Mouse (Mus musculus) G1E (cell line): ENCODE results near the gene Ebf1. TPM values are rescaled to one million over a fixed set of nuclear protein-coding genes. Genes with fewer than 3 reads are reported as not detected.

Source experiments
- ATAC-seq: 2 replicates; pipeline ENCODE4 v1.8.0; 2016; ENCODE audit warnings: mild to moderate bottlenecking; ENCODE audit not compliant: insufficient number of reproducible peaks, poor library complexity, low FRiP score, severe bottlenecking; ENCODE audit errors: extremely low read depth
- DNase-seq: peaks from one replicate; pipeline ENCODE4 v3.0.0; 2012; ENCODE audit warnings: low spot score
- H3K27me3 ChIP-seq: 2 replicates; pipeline ENCODE4 v1.6.1; 2012; ENCODE audit warnings: mild to moderate bottlenecking, low read length, inconsistent platforms; ENCODE audit not compliant: insufficient read depth
- H3K36me3 ChIP-seq: replicated peaks from 2 replicates; pipeline ENCODE3; 2012; ENCODE audit warnings: mild to moderate bottlenecking, inconsistent platforms
- H3K4me1 ChIP-seq: 2 replicates; pipeline ENCODE4 v1.6.1; 2012; ENCODE audit warnings: low read depth, low read length, inconsistent platforms, mixed read lengths; ENCODE audit not compliant: insufficient read depth
- H3K4me3 ChIP-seq: 2 replicates; pipeline ENCODE4 v1.5.1; 2012; ENCODE audit warnings: low read depth, mild to moderate bottlenecking, inconsistent platforms, low read length, moderate library complexity, mixed read lengths
- H3K9me3 ChIP-seq: replicated peaks from 2 replicates; pipeline ENCODE4 v1.6.1; 2012; ENCODE audit warnings: inconsistent platforms
- CTCF ChIP-seq: IDR thresholded peaks from 2 replicates; pipeline ENCODE4 v1.5.1; 2012; ENCODE audit warnings: low read depth, low read length, inconsistent platforms, mixed read lengths
- GATA1 ChIP-seq: IDR thresholded peaks from 2 replicates; pipeline ENCODE4 v1.6.1; 2012; ENCODE audit warnings: borderline replicate concordance, low read length, inconsistent platforms, mixed read lengths
- GATA2 ChIP-seq: IDR thresholded peaks from 2 replicates; pipeline ENCODE4 v1.6.1; 2012; ENCODE audit warnings: low read depth, low read length, inconsistent platforms, borderline replicate concordance
- POLR2AphosphoS5 ChIP-seq: IDR thresholded peaks from 2 replicates; pipeline ENCODE4 v1.6.1; 2012; ENCODE audit warnings: low read depth, low read length, inconsistent platforms; ENCODE audit not compliant: insufficient replicate concordance
- TAL1 ChIP-seq: conservative IDR thresholded peaks from 2 replicates; pipeline ENCODE4 v1.6.1; 2012; ENCODE audit warnings: low read depth, low read length, inconsistent platforms, mixed read lengths
- polyA plus RNA-seq: library from polyadenylated mRNA; stranded (reverse); fragments of >175 nt; gene quantifications from 2 replicates; pipeline ENCODE4 v1.2.3, GENCODE M21; 2012
- total RNA-seq, 2 experiments: library from RNA; stranded (forward) in 1 of 2; stranded (reverse) in 1 of 2; fragments of 200-1000 nt in 1 of 2; fragments of >200 nt in 1 of 2; fragmentation: Nextera tagmentation in 1 of 2; gene quantifications; 2 replicates each; pipeline ENCODE4 v1.2.3; 2014 to 2017

Ebf1 gene
- total and polyA plus RNA-seq, 3 experiments, result 0.05 TPM; not detected in 2

- no peak overlapping the region for H3K4me3 ChIP-seq
- no peaks in the 10 kb centered on the region for H3K9me3 ChIP-seq
- ATAC-seq (no peak), DNase-seq (no peak)
- H3K4me1 ChIP-seq, result no peaks in the 10 kb centered on the region
- H3K36me3 ChIP-seq, result no peaks in the 10 kb centered on the region
- H3K27me3 ChIP-seq, result 0 out of 2 replicates have a peak, but pooled peaks cover 3% of the 10 kb centered on the region
- no peak for TF ChIP-seq TAL1
- no peak for TF ChIP-seq POLR2AphosphoS5
- TF ChIP-seq CTCF, result no peak
- TF ChIP-seq GATA2, result no peak
- no peak for TF ChIP-seq GATA1
These were observed 49.6 kb downstream of the Ebf1 start for GRCm38 (mm10) chr11:44666741-44667140.

DNA sequence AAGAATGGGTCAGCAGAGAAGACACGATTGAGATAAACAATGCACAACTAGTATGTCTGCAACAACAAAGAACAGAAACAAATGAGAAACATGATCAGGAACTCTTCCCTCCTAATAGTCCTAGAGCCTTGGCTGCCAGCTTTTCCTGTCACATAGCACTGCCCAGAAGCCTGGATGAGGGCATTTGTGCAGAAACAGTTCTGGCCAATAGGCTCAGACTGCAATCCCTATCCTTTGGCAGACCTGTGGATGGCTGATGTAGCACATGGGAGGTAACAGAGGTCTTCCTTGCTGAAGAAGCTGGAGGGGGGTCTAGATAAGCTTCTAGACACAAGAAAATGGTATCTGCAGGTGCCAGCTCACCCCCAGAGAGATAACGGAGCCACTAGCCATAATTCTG lies 64.2 kb downstream of the Ebf1 start:
- Histone ChIP-seq H3K36me3 (no peaks in the 10 kb centered on the region), H3K4me1 (no peaks in the 10 kb centered on the region), H3K4me3 (no peak overlapping the region), H3K27me3 (no peaks in the 10 kb centered on the region; the same call in 1 of the 2 replicates), H3K9me3 (no peaks in the 10 kb centered on the region)
- TF ChIP-seq GATA1 (no peak), TAL1 (no peak), CTCF (no peak), GATA2 (no peak), POLR2AphosphoS5 (no peak)
- ATAC-seq, result no peak
- DNase-seq, result no peak

GRCm38 (mm10) chr11:44681995-44682394 lies 64.9 kb downstream of the Ebf1 start:
- ATAC-seq (no peak), DNase-seq (no peak)
- no peaks in the 10 kb centered on the region for H3K9me3 ChIP-seq
- H3K27me3 ChIP-seq, result no peaks in the 10 kb centered on the region; the same call in 1 of the 2 replicates
- H3K4me1 ChIP-seq, result no peaks in the 10 kb centered on the region
- H3K4me3 ChIP-seq, result no peak overlapping the region
- H3K36me3 ChIP-seq, result no peaks in the 10 kb centered on the region
- no peak for TF ChIP-seq TAL1
- TF ChIP-seq CTCF, result no peak
- no peak for TF ChIP-seq POLR2AphosphoS5
- no peak for TF ChIP-seq GATA1
- TF ChIP-seq GATA2, result no peak

DNA sequence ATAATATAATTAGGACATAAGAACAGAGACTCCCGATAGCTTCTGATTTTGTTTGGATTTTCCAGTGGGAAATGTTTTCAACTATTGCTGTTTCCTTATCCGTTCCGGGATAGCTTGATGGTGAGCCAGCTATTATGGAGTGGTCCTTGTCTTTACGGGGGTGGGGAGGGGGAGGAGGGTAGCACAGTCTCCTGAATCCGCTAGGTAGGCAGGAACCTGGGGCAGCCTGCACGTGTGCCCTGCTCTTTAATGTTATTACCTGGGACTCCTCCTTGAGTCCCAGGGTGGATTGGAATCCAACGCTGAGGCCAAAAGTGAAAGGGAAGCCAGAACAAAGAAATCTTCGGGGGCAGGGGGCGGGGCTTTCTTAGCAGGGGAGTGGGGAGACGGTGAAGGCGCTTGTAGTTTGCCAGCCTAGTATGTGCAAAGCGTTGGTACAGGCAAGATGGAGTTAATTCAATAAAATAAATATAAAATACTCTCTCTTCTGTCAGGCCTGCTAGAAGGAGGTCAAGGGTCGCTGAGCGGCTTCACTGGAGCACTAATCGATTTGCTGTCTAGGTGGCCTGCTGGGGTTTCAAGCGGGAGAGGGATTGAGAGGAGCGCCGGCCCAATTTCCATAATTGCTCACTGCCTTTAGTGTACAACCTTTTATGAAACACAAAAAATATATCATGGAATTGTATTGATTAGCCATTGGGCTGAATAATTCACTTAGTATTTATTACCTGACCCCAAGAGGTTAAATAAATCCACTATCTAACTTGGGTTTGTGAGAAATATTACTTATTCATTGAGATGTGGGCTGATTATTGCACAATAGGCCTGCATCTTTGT lies 65.8 kb downstream of the Ebf1 start:
- Histone ChIP-seq H3K27me3 (no peaks in the 10 kb centered on the region), H3K36me3 (no peaks in the 10 kb centered on the region), H3K9me3 (no peaks in the 10 kb centered on the region), H3K4me3 (no peak overlapping the region), H3K4me1 (no peaks in the 10 kb centered on the region)
- DNase-seq (no peak), ATAC-seq (no peak)
- TF ChIP-seq GATA1 (no peak), GATA2 (no peak), CTCF (no peak), TAL1 (no peak), POLR2AphosphoS5 (no peak)

DNA sequence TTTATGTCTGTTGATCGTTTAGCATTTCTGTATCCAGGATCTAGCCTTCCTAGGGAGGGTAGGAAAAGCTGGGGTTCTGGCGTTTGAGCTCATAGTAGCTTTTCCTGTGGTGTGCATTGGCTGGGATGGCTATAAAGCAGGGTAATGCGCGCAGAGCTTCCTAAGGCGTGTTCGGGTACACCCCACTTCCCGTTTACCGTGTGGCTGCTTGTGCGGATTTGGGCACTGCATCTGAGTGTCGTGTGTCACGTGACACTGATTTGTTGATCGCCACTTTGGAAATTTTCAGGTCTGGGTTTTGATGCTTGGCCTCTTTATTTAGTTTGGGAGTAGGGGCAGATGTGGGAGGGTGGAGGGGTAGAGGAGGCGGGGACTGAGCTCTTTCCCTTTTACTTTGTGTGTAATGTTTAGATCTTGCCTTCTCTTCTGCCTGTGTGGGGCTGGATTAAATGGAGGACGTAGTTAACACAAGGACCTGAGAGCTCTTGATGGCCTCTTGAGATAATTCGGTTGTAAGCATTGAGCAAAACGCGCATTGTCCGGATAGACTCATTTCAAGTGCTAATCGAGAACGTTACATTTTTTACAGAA lies 67.5 kb downstream of the Ebf1 start:
- TF ChIP-seq TAL1 (no peak), GATA1 (no peak), GATA2 (no peak), POLR2AphosphoS5 (no peak), CTCF (no peak)
- no peaks in the 10 kb centered on the region for H3K27me3 ChIP-seq
- H3K4me1 ChIP-seq, result no peaks in the 10 kb centered on the region
- DNase-seq (no peak), ATAC-seq (no peak)
- no peaks in the 10 kb centered on the region for H3K9me3 ChIP-seq
- no peaks in the 10 kb centered on the region for H3K36me3 ChIP-seq
- no peak overlapping the region for H3K4me3 ChIP-seq

- H3K27me3 ChIP-seq, result no peaks in the 10 kb centered on the region
- H3K36me3 ChIP-seq, result no peaks in the 10 kb centered on the region
- ATAC-seq (no peak), DNase-seq (no peak)
- TF ChIP-seq POLR2AphosphoS5, result no peak
- TF ChIP-seq GATA1, result no peak
- TF ChIP-seq GATA2, result no peak
- no peak for TF ChIP-seq CTCF
- no peak for TF ChIP-seq TAL1
- no peaks in the 10 kb centered on the region for H3K4me1 ChIP-seq
- no peaks in the 10 kb centered on the region for H3K9me3 ChIP-seq
- H3K4me3 ChIP-seq, result no peak overlapping the region
These were observed 68.0 kb downstream of the Ebf1 start for GRCm38 (mm10) chr11:44685129-44685528.
